Mouse (Mus musculus) midbrain, embryonic 16.5 days (tissue): ENCODE data around the gene Rbm26. TPM values are rescaled to one million over a fixed set of nuclear protein-coding genes. Genes with fewer than 3 reads are reported as not detected.

Experiments used
- ATAC-seq: fragments of 200-750 bp; cut with Nextera tagmentation; 2 replicates; pipeline ENCODE4 v1.8.0; 2017; ENCODE audit warnings: moderate TSS enrichment
- H3K27ac ChIP-seq: fragments of 300-500 bp; sonication (generic); 2 replicates; pipeline ENCODE4 v1.5.1; 2014; ENCODE audit warnings: mild to moderate bottlenecking, low read length, mixed read lengths
- H3K27me3 ChIP-seq: fragments of 300-500 bp; sonication (generic); 2 replicates; pipeline ENCODE4 v1.6.1; 2014; ENCODE audit warnings: low read depth, low read length, mixed read lengths; ENCODE audit not compliant: control insufficient read depth, insufficient read depth
- H3K36me3 ChIP-seq: fragments of 300-500 bp; sonication (generic); 2 replicates; pipeline ENCODE4 v1.6.1; 2014; ENCODE audit warnings: mild to moderate bottlenecking, low read length, moderate library complexity, mixed read lengths; ENCODE audit not compliant: control insufficient read depth, insufficient read depth
- H3K4me1 ChIP-seq: fragments of 300-500 bp; sonication (generic); 2 replicates; pipeline ENCODE4 v1.6.1; 2014; ENCODE audit warnings: mild to moderate bottlenecking, low read length, mixed read lengths; ENCODE audit not compliant: control insufficient read depth, insufficient read depth
- H3K4me2 ChIP-seq: fragments of 300-500 bp; sonication (generic); 2 replicates; pipeline ENCODE4 v1.6.1; 2014; ENCODE audit warnings: mild to moderate bottlenecking, low read length, mixed read lengths
- H3K4me3 ChIP-seq: fragments of 300-500 bp; sonication (generic); 2 replicates; pipeline ENCODE4 v1.5.1; 2014; ENCODE audit warnings: low read depth, mild to moderate bottlenecking, low read length, moderate library complexity, mixed read lengths
- H3K9ac ChIP-seq: fragments of 300-500 bp; sonication (generic); 2 replicates; pipeline ENCODE4 v1.6.1; 2014; ENCODE audit warnings: low read depth, low read length, mixed read lengths
- H3K9me3 ChIP-seq: fragments of 300-500 bp; sonication (generic); replicated peaks from 2 replicates; pipeline ENCODE4 v1.6.1; 2014; ENCODE audit warnings: mild to moderate bottlenecking, low read length, mixed read lengths; ENCODE audit not compliant: control insufficient read depth, poor library complexity, severe bottlenecking
- whole genome bisulfite sequencing: fragments of 180-500 bp; shearing (Covaris S2); extraction: QIAGEN DNeasy Blood & Tissue Kit; methylation state at CpG from one replicate; pipeline ENCODE4 v1.1.7; 2014; 5-methylcytosine and 5-hydroxymethylcytosine counted together
- polyA plus RNA-seq: library from polyadenylated mRNA; unstranded; fragments of >200 nt; fragmentation: Nextera tagmentation; extraction: Ambion mirVana; gene quantifications from 2 replicates; pipeline ENCODE4 v1.2.1, GENCODE M21; 2015

Rbm26 gene
- polyA plus RNA-seq, 1 experiment from 2014 or later, result 31.0 TPM

- Histone ChIP-seq H3K4me2 (no peak overlapping the region), H3K27ac (no peak overlapping the region), H3K9me3 (no peaks in the 10 kb centered on the region), H3K9ac (no peak overlapping the region), H3K36me3 (no peaks in the 10 kb centered on the region), H3K4me3 (no peak overlapping the region), H3K27me3 (no peaks in the 10 kb centered on the region), H3K4me1 (peaks cover 16% of the 10 kb centered on the region)
- no peak for ATAC-seq
- 59% methylated on average over 7 of the region's 7 CpGs for WGBS
These were observed 1.9 kb upstream of the Rbm26 start for GRCm38 (mm10) chr14:105178996-105179395.

- Histone ChIP-seq H3K4me1 (peaks cover 31% of the 10 kb centered on the region), H3K27me3 (no peaks in the 10 kb centered on the region), H3K4me2 (peak overlapping the region; percentile 95), H3K9me3 (no peaks in the 10 kb centered on the region), H3K9ac (peak overlapping the region; percentile 96), H3K4me3 (peak overlapping the region; percentile 81), H3K36me3 (no peaks in the 10 kb centered on the region), H3K27ac (peak overlapping the region; percentile 96)
- ATAC-seq, result peak; percentile 88
- WGBS, result under 1% methylated on average over 69 of the region's 74 CpGs
These were observed 552 bp downstream of the Rbm26 start for GRCm38 (mm10) chr14:105176381-105177168.

GRCm38 (mm10) chr14:105167181-105167580, 9.9 kb downstream of the Rbm26 start:
- 100% methylated on average over 1 of the region's 1 CpGs for WGBS
- H3K27ac ChIP-seq, result no peak overlapping the region
- H3K9ac ChIP-seq, result no peak overlapping the region
- no peak overlapping the region for H3K4me2 ChIP-seq
- H3K36me3 ChIP-seq, result no peaks in the 10 kb centered on the region
- no peaks in the 10 kb centered on the region for H3K27me3 ChIP-seq
- no peak for ATAC-seq
- H3K9me3 ChIP-seq, result no peaks in the 10 kb centered on the region
- peaks cover 8% of the 10 kb centered on the region; the same call in 1 of the 2 replicates for H3K4me1 ChIP-seq
- H3K4me3 ChIP-seq, result no peak overlapping the region

- no peak overlapping the region for H3K27ac ChIP-seq
- H3K4me1 ChIP-seq, result peaks cover 3% of the 10 kb centered on the region; the same call in 1 of the 2 replicates
- H3K27me3 ChIP-seq, result no peaks in the 10 kb centered on the region
- 67% methylated on average over 4 of the region's 4 CpGs for whole genome bisulfite sequencing
- H3K36me3 ChIP-seq, result no peaks in the 10 kb centered on the region
- ATAC-seq, result no peak
- no peak overlapping the region for H3K4me2 ChIP-seq
- no peak overlapping the region for H3K9ac ChIP-seq
- no peaks in the 10 kb centered on the region for H3K9me3 ChIP-seq
- no peak overlapping the region for H3K4me3 ChIP-seq
These were observed 12.3 kb downstream of the Rbm26 start for GRCm38 (mm10) chr14:105164793-105165192.

GRCm38 (mm10) chr14:105161334-105161733, 15.8 kb downstream of the Rbm26 start:
- Histone ChIP-seq H3K9me3 (no peaks in the 10 kb centered on the region), H3K27me3 (no peaks in the 10 kb centered on the region), H3K4me3 (no peak overlapping the region), H3K36me3 (0 out of 2 replicates have a peak, but pooled peaks cover 3% of the 10 kb centered on the region), H3K27ac (no peak overlapping the region), H3K4me2 (no peak overlapping the region), H3K9ac (no peak overlapping the region), H3K4me1 (peaks cover 3% of the 10 kb centered on the region; the same call in 1 of the 2 replicates)
- ATAC-seq, result no peak
- 92% methylated on average over 1 of the region's 1 CpGs for whole genome bisulfite sequencing

- H3K9me3 ChIP-seq, result no peaks in the 10 kb centered on the region
- no peak for ATAC-seq
- H3K4me3 ChIP-seq, result no peak overlapping the region
- no peak overlapping the region for H3K27ac ChIP-seq
- 95% methylated on average over 2 of the region's 2 CpGs for WGBS
- H3K36me3 ChIP-seq, result 0 out of 2 replicates have a peak, but pooled peaks cover 3% of the 10 kb centered on the region
- peaks cover 3% of the 10 kb centered on the region; the same call in 1 of the 2 replicates for H3K4me1 ChIP-seq
- H3K4me2 ChIP-seq, result no peak overlapping the region
- no peak overlapping the region for H3K9ac ChIP-seq
- H3K27me3 ChIP-seq, result no peaks in the 10 kb centered on the region
These were observed 18.6 kb downstream of the Rbm26 start for GRCm38 (mm10) chr14:105158526-105158925.

GRCm38 (mm10) chr14:105134076-105134475, 43.1 kb downstream of the Rbm26 start:
- Histone ChIP-seq H3K27me3 (no peaks in the 10 kb centered on the region), H3K9ac (no peak overlapping the region), H3K27ac (no peak overlapping the region), H3K4me2 (no peak overlapping the region), H3K9me3 (no peaks in the 10 kb centered on the region), H3K4me3 (no peak overlapping the region), H3K4me1 (no peaks in the 10 kb centered on the region), H3K36me3 (peaks cover 12% of the 10 kb centered on the region)
- WGBS, result 93% methylated on average over 3 of the region's 3 CpGs
- ATAC-seq, result no peak

GRCm38 (mm10) chr14:105127715-105128385, 49.3 kb downstream of the Rbm26 start:
- no peak for ATAC-seq
- Histone ChIP-seq H3K9ac (no peak overlapping the region), H3K9me3 (no peaks in the 10 kb centered on the region), H3K36me3 (peaks cover 14% of the 10 kb centered on the region), H3K27me3 (no peaks in the 10 kb centered on the region), H3K27ac (no peak overlapping the region), H3K4me3 (no peak overlapping the region), H3K4me1 (no peaks in the 10 kb centered on the region), H3K4me2 (no peak overlapping the region)
- 83% methylated on average over 3 of the region's 4 CpGs for WGBS

GRCm38 (mm10) chr14:105124513-105124912, 52.6 kb downstream of the Rbm26 start:
- Histone ChIP-seq H3K4me2 (no peak overlapping the region), H3K27ac (no peak overlapping the region), H3K9ac (no peak overlapping the region), H3K27me3 (no peaks in the 10 kb centered on the region), H3K9me3 (no peaks in the 10 kb centered on the region), H3K36me3 (peaks cover 8% of the 10 kb centered on the region), H3K4me3 (no peak overlapping the region), H3K4me1 (no peaks in the 10 kb centered on the region)
- WGBS, result 97% methylated on average over 9 of the region's 9 CpGs
- ATAC-seq, result no peak
